24 mouse cellular contexts compared by ENCODE assay signal in genomic region chr8:4247241-4247640, GRCm38 (mm10). TPM values are rescaled to one million over a fixed set of nuclear protein-coding genes. Genes with fewer than 3 reads are reported as not detected.
"Had no signal": no experiment of that assay in that cellular context is flagged by ENCODE, and none has a peak within 500 bp of the region (broad histone marks: within the 10 kb centered on the region; RNA-seq: fewer than 3 reads in every experiment).

No protein-coding gene starts in this region.

- DNase-seq: forebrain, postnatal 0 days; gastrocnemius, postnatal 14 days; gastrocnemius, postnatal 36 days; heart, adult 18-20 months; heart, postnatal 14 days; heart, postnatal 36 days; kidney, adult 11 months; kidney, adult 2 months; kidney, adult 9 months; kidney, postnatal 14 days; kidney, postnatal 36 days; layer of hippocampus, adult 9-11 months; layer of hippocampus, postnatal 36 days; left cerebral cortex, postnatal 4 days had no signal

- H3K27ac ChIP-seq: forebrain, embryonic 15.5 days; hindbrain, embryonic 13.5 days; hindbrain, embryonic 15.5 days; hindbrain, postnatal 0 days; kidney, embryonic 15.5 days; kidney, postnatal 0 days; limb, embryonic 13.5 days; limb, embryonic 15.5 days had no signal

- ATAC-seq: forebrain, embryonic 15.5 days; forebrain, postnatal 0 days; hindbrain, postnatal 0 days; intestine, embryonic 16.5 days had no signal

- H3K4me2 ChIP-seq: forebrain, embryonic 15.5 days; heart, embryonic 12.5 days; hindbrain, embryonic 13.5 days; hindbrain, embryonic 15.5 days; kidney, embryonic 15.5 days; limb, embryonic 13.5 days; limb, embryonic 15.5 days had no signal

- H3K9ac ChIP-seq: forebrain, embryonic 15.5 days; forebrain, postnatal 0 days; hindbrain, embryonic 13.5 days; hindbrain, embryonic 15.5 days; kidney, embryonic 15.5 days; limb, embryonic 13.5 days; limb, embryonic 15.5 days had no signal

- H3K9me3 ChIP-seq: forebrain, embryonic 15.5 days; heart, embryonic 12.5 days; hindbrain, embryonic 13.5 days; hindbrain, embryonic 15.5 days; kidney, embryonic 15.5 days; limb, embryonic 13.5 days; limb, embryonic 15.5 days had no signal

- H3K27me3 ChIP-seq: forebrain, embryonic 15.5 days; heart, embryonic 12.5 days; hindbrain, embryonic 15.5 days; kidney, embryonic 15.5 days; limb, embryonic 13.5 days; limb, embryonic 15.5 days had no signal

- H3K4me3 ChIP-seq: forebrain, embryonic 15.5 days; heart, embryonic 12.5 days; hindbrain, embryonic 13.5 days; hindbrain, embryonic 15.5 days; kidney, embryonic 15.5 days; limb, embryonic 13.5 days; limb, embryonic 15.5 days had no signal

RNA-seq across cellular contexts. Expression of gene Gm49320, which starts 8.6 kb away (rescaled TPM):
- polyA plus RNA-seq: heart, embryonic 12.5 days had no signal
